Mouse (Mus musculus) bone marrow, adult 2 months (tissue): Measurements from ENCODE around the gene Snx20. TPM values are rescaled to one million over a fixed set of nuclear protein-coding genes. Genes with fewer than 3 reads are reported as not detected.

Experiments
- H3K27ac ChIP-seq: fragments of 200-500 bp; 2 replicates; pipeline ENCODE4 v1.5.1; 2012; ENCODE audit warnings: low read depth, mild to moderate bottlenecking, control low read depth, inconsistent platforms, low read length; ENCODE audit not compliant: control insufficient read depth, poor library complexity, insufficient read depth
- H3K4me1 ChIP-seq: fragments of 200-500 bp; 2 replicates; pipeline ENCODE4 v1.6.1; 2011; ENCODE audit warnings: low read length; ENCODE audit not compliant: control insufficient read depth, insufficient read depth
- H3K4me3 ChIP-seq: fragments of 200-500 bp; replicated peaks from 2 replicates; pipeline ENCODE3; 2011; ENCODE audit warnings: mild to moderate bottlenecking, low read depth, low read length, control low read depth; ENCODE audit not compliant: control insufficient read depth
- CTCF ChIP-seq: fragments of 200-500 bp; IDR thresholded peaks from 2 replicates; pipeline ENCODE4 v1.5.1; 2011; ENCODE audit warnings: low read length, control low read depth; ENCODE audit not compliant: control insufficient read depth, insufficient read depth
- POLR2A ChIP-seq: fragments of 200-500 bp; IDR thresholded peaks from 2 replicates; pipeline ENCODE4 v1.6.1; 2011; ENCODE audit warnings: low read depth, mild to moderate bottlenecking, control low read depth, low read length, borderline replicate concordance; ENCODE audit not compliant: control insufficient read depth
- WGBS: fragments of 180-500 bp; shearing (Covaris S2); methylation state at CpG from one replicate; pipeline ENCODE4 v1.1.7; 2018; 5-methylcytosine and 5-hydroxymethylcytosine counted together
- polyA plus RNA-seq: library from polyadenylated mRNA; stranded (reverse); fragments of >200 nt; gene quantifications from 2 replicates; pipeline ENCODE4 v1.2.4, GENCODE M21; 2011; ENCODE audit warnings: low replicate concordance; ENCODE audit not compliant: missing spikeins, insufficient read depth, insufficient read length

Gene Snx20
- polyA plus RNA-seq, 1 experiment, result 18.6 TPM

DNA sequence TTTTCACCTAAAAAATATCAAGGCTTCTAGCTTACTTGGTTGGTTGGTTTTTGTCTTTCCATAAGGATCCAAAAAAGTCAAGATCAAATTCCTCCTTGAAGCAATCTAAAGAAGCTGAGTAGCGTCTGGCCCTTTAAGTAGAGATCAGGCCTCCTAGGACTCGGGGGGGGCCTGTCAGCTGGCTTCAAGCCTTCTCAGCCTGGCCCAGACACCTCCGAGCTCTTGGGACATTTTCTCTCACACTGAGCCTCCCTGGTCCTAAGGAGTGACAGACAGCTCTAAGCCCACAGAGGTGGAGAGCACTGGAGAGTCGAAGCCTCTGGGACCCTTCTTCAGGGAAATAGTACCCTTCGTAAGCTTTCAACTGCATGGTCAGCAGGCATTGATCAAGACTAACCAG is 37.4 kb downstream of the Snx20 start:
- H3K4me1 ChIP-seq, result no peaks in the 10 kb centered on the region
- 75% methylated on average over 5 of the region's 5 CpGs for WGBS
- H3K4me3 ChIP-seq, result no peak overlapping the region
- TF ChIP-seq CTCF (no peak), POLR2A (no peak)
- no peak overlapping the region for H3K27ac ChIP-seq

- 86% methylated on average over 12 of the region's 12 CpGs for WGBS
These were observed 39.9 kb downstream of the Snx20 start for GRCm38 (mm10) chr8:88596042-88596441.

DNA sequence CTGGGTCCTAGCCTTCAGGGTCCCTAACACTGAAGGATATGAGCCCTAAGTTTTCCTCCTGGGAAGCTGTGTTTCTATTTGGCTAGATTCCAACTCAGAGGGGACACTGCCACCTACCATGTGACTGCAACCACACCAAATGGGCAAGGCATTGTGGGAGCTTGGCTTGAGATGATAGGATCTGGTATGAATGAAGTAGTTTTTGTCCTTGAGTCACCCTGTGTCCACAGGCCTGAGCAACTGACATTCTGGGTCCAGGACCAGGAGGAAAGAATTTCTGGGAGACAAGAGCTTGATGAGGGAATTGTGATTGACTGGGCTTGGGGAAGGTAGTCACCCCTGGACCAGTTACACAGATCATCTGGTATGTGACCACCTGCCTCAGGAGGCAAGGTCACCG is 42.0 kb downstream of the Snx20 start:
- 91% methylated on average over 1 of the region's 1 CpGs for WGBS
- Histone ChIP-seq H3K27ac (no peak overlapping the region), H3K4me3 (no peak overlapping the region), H3K4me1 (no peaks in the 10 kb centered on the region)
- no peak for TF ChIP-seq POLR2A
- no peak for TF ChIP-seq CTCF

More at GRCm38 (mm10) chr8:88596042-88596441, 39.9 kb downstream of the Snx20 start:
- no peaks in the 10 kb centered on the region for H3K4me1 ChIP-seq
- TF ChIP-seq CTCF, result no peak
- no peak for TF ChIP-seq POLR2A
- no peak overlapping the region for H3K27ac ChIP-seq
- H3K4me3 ChIP-seq, result no peak overlapping the region

- 77% methylated on average over 6 of the region's 6 CpGs for WGBS
- no peak for TF ChIP-seq CTCF
- TF ChIP-seq POLR2A, result no peak
- Histone ChIP-seq H3K4me3 (no peak overlapping the region), H3K4me1 (no peaks in the 10 kb centered on the region), H3K27ac (no peak overlapping the region)
These were observed 45.7 kb downstream of the Snx20 start for GRCm38 (mm10) chr8:88590226-88590625.

- WGBS, result 89% methylated on average over 8 of the region's 8 CpGs
- Histone ChIP-seq H3K27ac (no peak overlapping the region), H3K4me3 (no peak overlapping the region), H3K4me1 (no peaks in the 10 kb centered on the region)
- TF ChIP-seq CTCF (no peak), POLR2A (no peak)
These were observed 47.6 kb downstream of the Snx20 start for GRCm38 (mm10) chr8:88588205-88588889.

DNA sequence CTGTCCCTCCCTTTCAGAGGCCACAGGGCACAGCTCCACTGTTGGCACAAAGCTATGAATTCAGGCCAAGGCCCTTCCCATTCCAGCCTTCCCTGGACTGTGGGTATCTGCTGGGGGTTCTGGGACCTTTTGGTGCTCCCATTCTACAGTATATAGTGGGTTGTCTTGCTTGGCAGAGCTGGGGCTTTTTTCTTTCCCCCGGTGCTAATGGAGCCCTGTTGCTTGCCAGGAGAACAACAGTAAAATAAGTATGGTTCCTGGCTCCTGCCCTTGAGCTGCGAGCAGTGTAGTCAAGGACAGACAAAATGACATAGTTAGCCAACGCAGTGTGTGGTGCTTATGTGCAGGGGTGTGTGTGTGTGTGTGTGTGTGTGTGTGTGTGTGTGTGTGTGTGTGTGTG is 52.1 kb downstream of the Snx20 start:
- Histone ChIP-seq H3K4me3 (no peak overlapping the region), H3K4me1 (no peaks in the 10 kb centered on the region), H3K27ac (no peak overlapping the region)
- TF ChIP-seq CTCF, result no peak
- TF ChIP-seq POLR2A, result no peak
- 87% methylated on average over 3 of the region's 3 CpGs for WGBS

DNA sequence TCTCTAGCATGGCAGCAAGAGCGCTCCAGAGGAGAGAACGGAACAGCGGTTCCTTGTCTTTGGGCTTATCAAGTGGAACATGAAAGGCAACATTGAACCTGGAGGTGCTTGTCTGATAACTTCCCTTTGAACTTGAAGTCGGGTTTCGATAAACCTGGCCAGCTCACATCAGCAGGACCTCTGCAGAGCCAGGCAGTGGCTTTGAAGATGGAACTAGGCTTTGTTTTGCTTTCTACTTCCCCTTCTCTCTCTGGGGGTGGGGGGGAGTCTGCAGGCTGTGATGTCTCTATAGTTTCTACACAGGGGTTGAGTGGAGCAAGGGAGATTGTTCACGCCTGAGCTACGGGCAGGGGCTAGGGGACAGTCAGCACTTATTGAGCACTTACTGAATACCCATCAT is 55.1 kb downstream of the Snx20 start:
- 25% methylated on average over 7 of the region's 7 CpGs for WGBS
- Histone ChIP-seq H3K4me1 (no peaks in the 10 kb centered on the region), H3K27ac (no peak overlapping the region), H3K4me3 (no peak overlapping the region)
- TF ChIP-seq POLR2A (no peak), CTCF (no peak)

GRCm38 (mm10) chr8:88579668-88580330 is 56.1 kb downstream of the Snx20 start:
- 80% methylated on average over 18 of the region's 18 CpGs for WGBS
- Histone ChIP-seq H3K27ac (no peak overlapping the region), H3K4me3 (no peak overlapping the region), H3K4me1 (no peaks in the 10 kb centered on the region)
- no peak for TF ChIP-seq POLR2A
- no peak for TF ChIP-seq CTCF

- TF ChIP-seq CTCF (no peak), POLR2A (no peak)
- Histone ChIP-seq H3K4me3 (no peak overlapping the region), H3K27ac (no peak overlapping the region), H3K4me1 (no peaks in the 10 kb centered on the region)
- WGBS, result 83% methylated on average over 7 of the region's 7 CpGs
These were observed 56.7 kb downstream of the Snx20 start for GRCm38 (mm10) chr8:88579246-88579645.
